Mouse (Mus musculus) G1E (cell line): ENCODE measurements at regions not wholly inside any gene's neighbourhood (a gene's known extent, or its start where the extent isn't known, plus 50 kb on each side); places are given as distances from the start of the nearest gene placed in this dataset.

Experiments used
- CTCF ChIP-seq: IDR thresholded peaks from 2 replicates; pipeline ENCODE4 v1.5.1; 2012; ENCODE audit warnings: low read depth, low read length, inconsistent platforms, mixed read lengths
- GATA1 ChIP-seq: IDR thresholded peaks from 2 replicates; pipeline ENCODE4 v1.6.1; 2012; ENCODE audit warnings: borderline replicate concordance, low read length, inconsistent platforms, mixed read lengths
- GATA2 ChIP-seq: IDR thresholded peaks from 2 replicates; pipeline ENCODE4 v1.6.1; 2012; ENCODE audit warnings: low read depth, low read length, inconsistent platforms, borderline replicate concordance
- POLR2AphosphoS5 ChIP-seq: IDR thresholded peaks from 2 replicates; pipeline ENCODE4 v1.6.1; 2012; ENCODE audit warnings: low read depth, low read length, inconsistent platforms; ENCODE audit not compliant: insufficient replicate concordance
- TAL1 ChIP-seq: conservative IDR thresholded peaks from 2 replicates; pipeline ENCODE4 v1.6.1; 2012; ENCODE audit warnings: low read depth, low read length, inconsistent platforms, mixed read lengths

DNA sequence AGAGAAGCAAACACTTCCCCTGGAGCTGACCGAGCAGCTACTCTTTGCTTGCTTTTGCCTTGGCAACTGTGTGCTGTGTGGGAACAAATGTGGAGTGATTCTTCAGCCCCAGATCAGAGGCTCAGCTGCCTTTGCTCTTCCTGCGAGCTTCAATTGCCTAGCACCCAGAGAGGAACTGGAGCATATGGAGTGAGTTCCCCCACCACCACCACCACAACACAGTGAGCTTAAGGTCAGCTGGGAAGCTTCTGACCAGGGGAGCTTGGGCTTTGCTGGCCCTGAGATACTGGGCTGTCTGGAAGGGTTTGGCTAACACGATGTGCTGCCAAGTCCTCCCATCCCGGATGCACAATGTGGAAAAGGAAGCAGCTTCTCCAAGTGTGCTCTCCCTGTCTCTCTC lies 432.8 kb upstream of the Gulo start:
- TF ChIP-seq CTCF (no peak), TAL1 (no peak), POLR2AphosphoS5 (no peak), GATA2 (no peak), GATA1 (no peak)
